ENCODE assay signal across 27 mouse cellular contexts in the genomic region with DNA sequence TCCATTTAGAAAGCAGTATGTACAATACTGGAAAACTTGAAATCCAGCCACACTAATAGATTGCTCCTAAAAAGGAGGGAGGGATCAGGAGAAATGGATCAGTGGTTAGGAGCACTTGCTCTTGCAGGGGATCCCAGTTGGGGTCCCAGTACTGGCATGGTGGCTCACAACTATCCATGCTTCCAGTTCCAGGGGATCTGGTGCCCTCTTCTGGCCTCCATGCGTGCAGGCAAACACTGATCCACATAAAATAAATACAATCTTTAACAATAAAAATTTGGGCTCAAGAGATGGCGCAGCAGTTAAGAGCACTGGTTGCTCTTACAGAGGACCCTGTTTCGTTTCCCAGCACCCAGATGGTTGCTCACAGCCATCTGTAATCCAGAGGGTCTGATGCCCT. TPM values are rescaled to one million over a fixed set of nuclear protein-coding genes. Genes with fewer than 3 reads are reported as not detected.
DNase-seq lines count a peak whose midpoint lies in the region; TF ChIP-seq lines count a peak whose summit lies in the region.
"Had no signal": no experiment of that assay in that cellular context is flagged by ENCODE, and none has a peak within 500 bp of the region (broad histone marks: within the 10 kb centered on the region; RNA-seq: fewer than 3 reads in every experiment).

No protein-coding gene starts in this region.

- peak; percentile 24 for DNase-seq in heart, adult 11 months
- DNase-seq in heart, postnatal 10 days = no peak
- DNase-seq in left cerebral cortex, adult 2 months (ENCODE audit: extremely low spot score in 1 of 2, low spot score in 2 of 2) = no peak
- DNase-seq in left cerebral cortex, adult 11 months (ENCODE audit: low spot score) = no peak
- DNase-seq in ES-CJ7 (ENCODE audit: low read depth, low spot score) (peak; percentile 38), ZHBTc4 (ENCODE audit: low read depth, low spot score) (peak; percentile 30)
- DNase-seq in cerebellum, postnatal 25 days = no peak
- no peak for DNase-seq in cerebellum, postnatal 36 days
- DNase-seq: adrenal gland, adult 2 months; cerebellum, adult 11-12 months; cerebellum, postnatal 10 days; gastrocnemius, postnatal 10 days; heart, adult 18-20 months; heart, postnatal 36 days; kidney, adult 9 months; kidney, postnatal 4 days; retina, postnatal 1 day; right cerebral cortex, postnatal 25 days; thymus, postnatal 25 days had no signal

- no peak overlapping the region for H3K4me3 ChIP-seq in left cerebral cortex, adult 2 months
- H3K4me3 ChIP-seq: embryonic facial prominence, embryonic 12.5 days; forebrain, embryonic 12.5 days; heart, embryonic 13.5 days; hindbrain, embryonic 13.5 days; liver, embryonic 15.5 days; midbrain, embryonic 10.5 days; myocyte; neural tube, embryonic 13.5 days had no signal

- TF ChIP-seq CTCF in left cerebral cortex, adult 2 months (IDR thresholded peaks at IDR 0.05) = peak; percentile 11; the same call in 1 of the 2 replicates

- H3K27ac ChIP-seq in left cerebral cortex, adult 2 months = no peak overlapping the region
- H3K27ac ChIP-seq: embryonic facial prominence, embryonic 12.5 days; forebrain, embryonic 12.5 days; heart, embryonic 13.5 days; hindbrain, embryonic 13.5 days; liver, embryonic 15.5 days; midbrain, embryonic 10.5 days; neural tube, embryonic 13.5 days had no signal

- intact Hi-C loops in heart, postnatal 10 days (cut with DNase I) = no loop called here
- intact Hi-C loops in left cerebral cortex, adult 2 months (cut with DNase I) = loop anchor here (5.0 kb wide), 1 partner anchor 239 kb away; no protein-coding TSS in a partner anchor

RNA-seq across cellular contexts. Expression of a gene that starts 52.2 kb away (rescaled TPM):
- total RNA-seq in heart, postnatal 10 days (2021) = 10 to 100 TPM in 1 of 2 experiments, 1 to 10 TPM in 1; 8.3 to 10.1 TPM
- 10 to 100 TPM; 16.1 to 19.7 TPM for total RNA-seq in left cerebral cortex, adult 2 months (2021)

Comparison
In these comparisons a context has a peak if more than half of its experiments do, and no peak if none do; other contexts are left out.
1. DNase-seq: peak in heart, adult 11 months (single experiment), ES-CJ7 (single experiment) and ZHBTc4 (single experiment); none in heart, postnatal 10 days (0 of 2), left cerebral cortex, adult 2 months (0 of 2), left cerebral cortex, adult 11 months (single experiment), cerebellum, postnatal 25 days (0 of 2) and cerebellum, postnatal 36 days (0 of 2).